Mouse (Mus musculus) CH12.LX (cell line): Measurements from ENCODE around the gene Dner. TPM values are rescaled to one million over a fixed set of nuclear protein-coding genes. Genes with fewer than 3 reads are reported as not detected.

Experiments used
- DNase-seq: peaks from one replicate; pipeline ENCODE4 v3.0.0-alpha.2; 2013; ENCODE audit errors: extremely low read depth
- H3K27ac ChIP-seq: 2 replicates; pipeline ENCODE4 v1.5.1; 2012; ENCODE audit warnings: low read depth, mild to moderate bottlenecking, control low read depth, moderate library complexity; ENCODE audit not compliant: insufficient read depth
- H3K27me3 ChIP-seq: replicated peaks from 2 replicates; pipeline ENCODE3; 2012; ENCODE audit warnings: inconsistent platforms
- H3K36me3 ChIP-seq, 2 experiments: replicated peaks in 1 of 2; 2 replicates each; pipeline versions ENCODE3 to v1.6.1; 2012; ENCODE audit warnings: inconsistent platforms in 1 of 2, low read length in 1 of 2, mild to moderate bottlenecking in 1 of 2, mixed read lengths in 1 of 2, moderate library complexity in 1 of 2; ENCODE audit not compliant: control insufficient read depth in 1 of 2, insufficient read depth in 1 of 2
- H3K4me1 ChIP-seq, 2 experiments: 2 replicates each; pipeline ENCODE4 v1.6.1; 2012; ENCODE audit warnings: inconsistent platforms in 1 of 2, moderate library complexity in 1 of 2; ENCODE audit not compliant: insufficient read depth in 2 of 2, control insufficient read depth in 1 of 2
- H3K4me2 ChIP-seq: 2 replicates; pipeline ENCODE4 v1.6.1; 2012; ENCODE audit warnings: low read depth, mild to moderate bottlenecking, control low read depth; ENCODE audit not compliant: poor library complexity, insufficient read depth, severe bottlenecking
- H3K4me3 ChIP-seq, 3 experiments: fragments of 150-350 bp in 1 of 3; sonication (generic) in 1 of 3; replicated peaks in 1 of 3; 2 replicates each; pipeline versions ENCODE3 to v1.5.1; 2011 to 2012; ENCODE audit warnings: low read depth in 2 of 3, low read length in 2 of 3, mild to moderate bottlenecking in 2 of 3, moderate library complexity in 2 of 3, control low read depth in 1 of 3, improper control_type of control experiment in 1 of 3, inconsistent platforms in 1 of 3, mixed read lengths in 1 of 3; ENCODE audit not compliant: poor library complexity in 1 of 3
- H3K79me2 ChIP-seq: replicated peaks from 2 replicates; pipeline ENCODE4 v1.6.1; 2012; ENCODE audit warnings: mild to moderate bottlenecking, moderate library complexity; ENCODE audit not compliant: control insufficient read depth, poor library complexity, insufficient read depth, severe bottlenecking; ENCODE audit errors: extremely low read depth
- H3K9ac ChIP-seq: 2 replicates; pipeline ENCODE4 v1.6.1; 2012; ENCODE audit warnings: low read depth, mild to moderate bottlenecking, control low read depth, moderate library complexity; ENCODE audit not compliant: insufficient read depth
- H3K9me3 ChIP-seq: replicated peaks from 2 replicates; pipeline ENCODE3; 2012; ENCODE audit warnings: low read length, inconsistent platforms, mixed read lengths
- CHD1 ChIP-seq: IDR thresholded peaks from 2 replicates; pipeline ENCODE4 v1.6.1; 2012; ENCODE audit warnings: low read depth, low read length, improper control_type of control experiment, inconsistent platforms
- CTCF ChIP-seq, 2 experiments: IDR thresholded peaks in 1 of 2; conservative IDR thresholded peaks in 1 of 2; 2 replicates each; pipeline ENCODE4 v1.5.1; 2011 to 2012; ENCODE audit warnings: low read depth in 2 of 2, low read length in 2 of 2, improper control_type of control experiment in 1 of 2, inconsistent platforms in 1 of 2, mild to moderate bottlenecking in 1 of 2, moderate library complexity in 1 of 2
- E2F4 ChIP-seq: IDR thresholded peaks from 2 replicates; pipeline ENCODE4 v1.6.1; 2011; ENCODE audit warnings: low read depth, low read length, improper control_type of control experiment; ENCODE audit not compliant: insufficient replicate concordance
- ELF1 ChIP-seq: IDR thresholded peaks from 2 replicates; pipeline ENCODE4 v1.6.1; 2014; ENCODE audit warnings: low read depth, mild to moderate bottlenecking, inconsistent platforms, low read length, improper control_type of control experiment
- ETS1 ChIP-seq: conservative IDR thresholded peaks from 2 replicates; pipeline ENCODE4 v1.6.1; 2012; ENCODE audit warnings: low read depth, mild to moderate bottlenecking, inconsistent platforms, low read length, improper control_type of control experiment, moderate library complexity
- HCFC1 ChIP-seq: IDR thresholded peaks from 2 replicates; pipeline ENCODE4 v1.6.1; 2012; ENCODE audit warnings: low read depth, mild to moderate bottlenecking, inconsistent platforms, low read length, improper control_type of control experiment
- JUN ChIP-seq: IDR thresholded peaks from 2 replicates; pipeline ENCODE4 v1.6.1; 2011; ENCODE audit warnings: low read depth, mild to moderate bottlenecking, low read length, improper control_type of control experiment, moderate library complexity; ENCODE audit not compliant: insufficient read depth
- KAT2A ChIP-seq: IDR thresholded peaks from 2 replicates; pipeline ENCODE4 v1.6.1; 2012; ENCODE audit warnings: low read length, improper control_type of control experiment, inconsistent platforms; ENCODE audit not compliant: insufficient replicate concordance
- MAFK ChIP-seq: IDR thresholded peaks from 2 replicates; pipeline ENCODE4 v1.6.1; 2011; ENCODE audit warnings: low read length, improper control_type of control experiment; ENCODE audit not compliant: insufficient replicate concordance
- MYC ChIP-seq: IDR thresholded peaks from 2 replicates; pipeline ENCODE4 v1.6.1; 2011; ENCODE audit warnings: low read depth, mild to moderate bottlenecking, improper control_type of control experiment, low read length
- PAX5 ChIP-seq: IDR thresholded peaks from 2 replicates; pipeline ENCODE4 v1.6.1; 2012; ENCODE audit warnings: low read length, inconsistent platforms, mixed read lengths
- POLR2A ChIP-seq: IDR thresholded peaks from 2 replicates; pipeline ENCODE4 v1.6.1; 2011; ENCODE audit warnings: low read depth, mild to moderate bottlenecking, improper control_type of control experiment, low read length
- POLR2AphosphoS2 ChIP-seq: IDR thresholded peaks from 2 replicates; pipeline ENCODE4 v1.6.1; 2011; ENCODE audit warnings: low read depth, low read length, improper control_type of control experiment
- RAD21 ChIP-seq: IDR thresholded peaks from 2 replicates; pipeline ENCODE4 v1.6.1; 2011; ENCODE audit warnings: low read depth, mild to moderate bottlenecking, low read length, improper control_type of control experiment, moderate library complexity
- RCOR1 ChIP-seq: conservative IDR thresholded peaks from 2 replicates; pipeline ENCODE4 v1.6.1; 2012; ENCODE audit warnings: low read depth, mild to moderate bottlenecking, inconsistent platforms, low read length, improper control_type of control experiment
- TCF12 ChIP-seq: IDR thresholded peaks from 2 replicates; pipeline ENCODE4 v1.6.1; 2014; ENCODE audit warnings: low read depth, mild to moderate bottlenecking, inconsistent platforms, low read length, improper control_type of control experiment
- USF1 ChIP-seq: IDR thresholded peaks from 2 replicates; pipeline ENCODE4 v1.6.1; 2014; ENCODE audit warnings: low read depth, mild to moderate bottlenecking, inconsistent platforms, low read length, improper control_type of control experiment
- USF2 ChIP-seq: conservative IDR thresholded peaks from 2 replicates; pipeline ENCODE4 v1.6.1; 2011; ENCODE audit warnings: low read depth, low read length, improper control_type of control experiment
- ZC3H11A ChIP-seq: IDR thresholded peaks from 2 replicates; pipeline ENCODE4 v1.6.1; 2012; ENCODE audit warnings: low read depth, mild to moderate bottlenecking, inconsistent platforms, low read length, improper control_type of control experiment
- ZNF384 ChIP-seq: IDR thresholded peaks from 2 replicates; pipeline ENCODE4 v1.6.1; 2012; ENCODE audit warnings: low read depth, low read length, improper control_type of control experiment, inconsistent platforms
- dilution Hi-C: fragments of 300-500 bp; cut with MboI; formaldehyde crosslinking; loops from 2 replicates; pipeline ENCODE4 v1.14.3; 2020; ENCODE audit warnings: low sequenced_read_pairs; ENCODE audit not compliant: extremely low pct_unique_long_range_greater_than_20kb, extremely low pct_ligation_motif_present
- in situ Hi-C: fragments of 300-500 bp; cut with MboI; formaldehyde crosslinking; loops from 3 replicates; pipeline ENCODE4 v1.14.3; 2019; ENCODE audit warnings: low sequenced_read_pairs, low pct_ligation_motif_present, low pct_unique_long_range_greater_than_20kb, mixed read lengths
- polyA plus RNA-seq: library from polyadenylated mRNA; unstranded; fragments of >175 nt; gene quantifications from 2 replicates; pipeline ENCODE4 v1.2.1, GENCODE M21; 2012; ENCODE audit warnings: low read depth; ENCODE audit not compliant: insufficient read length
- total RNA-seq, 2 experiments: library from RNA; depleted of rRNA; stranded (reverse); fragments of 300-350 nt in 1 of 2; fragments of >200 nt in 1 of 2; gene quantifications; 2 replicates each; pipeline ENCODE4 v1.2.3; 2012 to 2014

Dner gene
- total and polyA plus RNA-seq, 3 experiments, result not detected

DNA sequence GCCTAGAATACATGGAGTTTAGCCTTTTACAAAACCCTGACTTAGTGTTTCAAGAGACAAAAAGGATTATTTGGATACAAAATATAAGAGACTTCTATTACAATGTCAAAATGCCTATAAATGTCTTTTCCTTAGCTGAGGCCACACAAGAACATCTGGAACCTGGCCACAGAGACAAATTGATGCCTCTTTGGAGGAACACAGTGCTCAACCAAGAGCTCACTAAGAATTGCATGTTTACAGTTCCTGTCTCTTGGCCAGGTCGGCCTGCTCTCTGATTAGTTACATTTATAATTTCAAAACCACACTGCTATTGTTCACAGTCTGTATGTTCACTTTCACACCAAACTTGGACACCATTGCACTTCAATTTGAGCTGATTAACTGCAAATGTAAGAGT, 187.5 kb downstream of the Dner start:
- Histone ChIP-seq H3K4me1 (peaks cover 0 to 5% of the 10 kb centered on the region in 2 experiments; a peak in 1 of 4 replicates), H3K27ac (no peak overlapping the region), H3K4me2 (no peak overlapping the region), H3K79me2 (no peaks in the 10 kb centered on the region), H3K36me3 (no peaks in the 10 kb centered on the region), H3K9me3 (no peaks in the 10 kb centered on the region), H3K27me3 (no peaks in the 10 kb centered on the region), H3K9ac (no peak overlapping the region), H3K4me3 (no peak overlapping the region)
- no peak for TF ChIP-seq PAX5
- TF ChIP-seq POLR2AphosphoS2, result no peak
- no peak for TF ChIP-seq HCFC1
- TF ChIP-seq MYC, result no peak
- TF ChIP-seq ZNF384, result no peak
- no peak for TF ChIP-seq MAFK
- TF ChIP-seq KAT2A, result no peak
- TF ChIP-seq ELF1, result no peak
- TF ChIP-seq POLR2A, result no peak
- no peak for TF ChIP-seq USF2
- dilution Hi-C loops (no loop called here), in situ Hi-C loops (no loop called here)
- DNase-seq, result no peak

DNA sequence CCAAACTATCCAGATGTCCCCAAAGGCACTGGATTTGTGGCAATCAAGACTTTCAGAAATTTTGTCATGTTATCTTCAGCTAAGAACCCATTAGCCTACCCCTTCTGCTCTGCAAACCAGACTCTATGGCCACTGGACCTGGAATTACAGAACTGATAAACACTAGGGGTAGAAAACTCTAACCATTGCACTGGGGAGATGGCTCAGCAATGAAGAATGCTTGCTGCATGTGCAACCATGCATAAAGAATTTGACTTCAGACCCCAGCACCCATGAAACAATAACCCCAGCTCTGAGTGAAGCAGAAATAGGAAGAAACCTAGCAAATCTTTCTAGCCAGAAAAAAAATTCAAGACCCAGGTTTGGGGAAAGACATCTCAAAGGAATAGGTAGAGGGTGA, 188.5 kb downstream of the Dner start:
- dilution Hi-C loops, result no loop called here
- in situ Hi-C loops, result no loop called here
- no peak for TF ChIP-seq RAD21
- no peak for TF ChIP-seq E2F4
- TF ChIP-seq MYC, result no peak
- TF ChIP-seq JUN, result no peak
- TF ChIP-seq ZC3H11A, result no peak
- no peak for TF ChIP-seq CTCF (conservative IDR thresholded peaks at IDR 0.05 in 1 of 2, IDR thresholded peaks at IDR 0.05 in 1 of 2; ENCODE audit: low read depth in 2 of 2, low read length in 2 of 2)
- TF ChIP-seq HCFC1, result no peak
- no peak for TF ChIP-seq TCF12
- no peak for TF ChIP-seq ETS1
- TF ChIP-seq CHD1, result no peak
- no peak for TF ChIP-seq RCOR1
- no peak for TF ChIP-seq USF1
- TF ChIP-seq ZNF384, result no peak
- TF ChIP-seq, all 38 proteins: peak for 0

More for the DNA sequence above, 188.5 kb downstream of the Dner start:
- no peaks in the 10 kb centered on the region for H3K27me3 ChIP-seq
- no peak for DNase-seq
- H3K79me2 ChIP-seq, result no peaks in the 10 kb centered on the region
- H3K4me1 ChIP-seq, result peaks cover 0 to 5% of the 10 kb centered on the region in 2 experiments; a peak in 1 of 4 replicates
- no peaks in the 10 kb centered on the region for H3K36me3 ChIP-seq
- H3K9me3 ChIP-seq, result no peaks in the 10 kb centered on the region
- no peak overlapping the region for H3K4me2 ChIP-seq
- no peak overlapping the region for H3K27ac ChIP-seq
- H3K9ac ChIP-seq, result no peak overlapping the region
- no peak overlapping the region for H3K4me3 ChIP-seq
